Comparison of ENCODE assay signal across 24 mouse cellular contexts in genomic region chr2:4166191-4166590, GRCm38 (mm10).
"Had no signal": no experiment of that assay in that cellular context is flagged by ENCODE, and none has a peak within 500 bp of the region (broad histone marks: within the 10 kb centered on the region; RNA-seq: fewer than 3 reads in every experiment).

No protein-coding gene starts in this region.

- H3K9ac ChIP-seq: hindbrain, embryonic 12.5 days; hindbrain, embryonic 14.5 days; intestine, embryonic 15.5 days; limb, embryonic 13.5 days; limb, embryonic 15.5 days; liver, embryonic 12.5 days; liver, embryonic 14.5 days had no signal

- DNase-seq: gastrocnemius, postnatal 14 days; gastrocnemius, postnatal 36 days; heart, adult 2 months; heart, postnatal 10 days; heart, postnatal 4 days; kidney, adult 18-20 months; kidney, adult 8-10 months; kidney, postnatal 10 days; kidney, postnatal 36 days; layer of hippocampus, adult 9-11 months; layer of hippocampus, postnatal 36 days; left cerebral cortex, postnatal 4 days had no signal

- H3K9me3 ChIP-seq: hindbrain, embryonic 12.5 days; intestine, embryonic 15.5 days; limb, embryonic 13.5 days; limb, embryonic 15.5 days; liver, embryonic 12.5 days had no signal

- H3K27me3 ChIP-seq: hindbrain, embryonic 12.5 days; intestine, embryonic 15.5 days; limb, embryonic 13.5 days; limb, embryonic 15.5 days; liver, embryonic 12.5 days had no signal

- H3K4me2 ChIP-seq: heart, embryonic 11.5 days; hindbrain, embryonic 12.5 days; hindbrain, embryonic 14.5 days; intestine, embryonic 15.5 days; limb, embryonic 13.5 days; limb, embryonic 15.5 days; liver, embryonic 12.5 days had no signal

- H3K4me1 ChIP-seq: intestine, embryonic 15.5 days; liver, embryonic 12.5 days had no signal

- H3K4me3 ChIP-seq: heart, adult 2 months; hindbrain, embryonic 10.5 days; hindbrain, embryonic 12.5 days; intestine, embryonic 15.5 days; limb, embryonic 13.5 days; limb, embryonic 15.5 days; liver, embryonic 12.5 days had no signal

- H3K27ac ChIP-seq: heart, adult 2 months; hindbrain, embryonic 10.5 days; hindbrain, embryonic 12.5 days; hindbrain, embryonic 14.5 days; intestine, embryonic 15.5 days; limb, embryonic 13.5 days; limb, embryonic 15.5 days; liver, embryonic 12.5 days; liver, embryonic 14.5 days had no signal

- ATAC-seq: hindbrain, embryonic 16.5 days; inflammation-experienced regulatory T-cells, adult 6 months; intestine, embryonic 15.5 days; intestine, postnatal 0 days; liver, embryonic 12.5 days had no signal

- H3K36me3 ChIP-seq: hindbrain, embryonic 12.5 days; intestine, embryonic 15.5 days; limb, embryonic 13.5 days; limb, embryonic 15.5 days; liver, embryonic 12.5 days had no signal
